Mouse (Mus musculus) heart, embryonic 13.5 days (tissue): Measurements from ENCODE around the gene Cnpy2. TPM values are rescaled to one million over a fixed set of nuclear protein-coding genes. Genes with fewer than 3 reads are reported as not detected.
"Not testable (repeated sequence)": the region's sequence is repeated elsewhere in the genome, so short reads cannot be mapped to it uniquely, and the experiment has no call there.

ENCODE experiments used
- ATAC-seq: fragments of 200-750 bp; cut with Nextera tagmentation; 2 replicates; pipeline ENCODE4 v1.8.0; 2017; ENCODE audit warnings: moderate TSS enrichment; ENCODE audit not compliant: insufficient number of reproducible peaks, low FRiP score, low TSS enrichment; ENCODE audit errors: extremely low read depth
- H3K27ac ChIP-seq: fragments of 300-500 bp; sonication (generic); replicated peaks from 2 replicates; pipeline ENCODE4 v1.5.1; 2015; ENCODE audit warnings: moderate library complexity, mild to moderate bottlenecking, inconsistent platforms
- H3K27me3 ChIP-seq: fragments of 300-500 bp; sonication (generic); replicated peaks from 2 replicates; pipeline ENCODE4 v1.6.1; 2015; ENCODE audit warnings: mild to moderate bottlenecking, inconsistent platforms
- H3K36me3 ChIP-seq: fragments of 300-500 bp; sonication (generic); 2 replicates; pipeline ENCODE4 v1.6.1; 2015; ENCODE audit warnings: mild to moderate bottlenecking, inconsistent platforms
- H3K4me1 ChIP-seq: fragments of 300-500 bp; sonication (generic); 2 replicates; pipeline ENCODE4 v1.6.1; 2015; ENCODE audit warnings: inconsistent platforms
- H3K4me2 ChIP-seq: fragments of 300-500 bp; sonication (generic); 2 replicates; pipeline ENCODE4 v1.6.1; 2015; ENCODE audit warnings: inconsistent platforms, mild to moderate bottlenecking, moderate library complexity
- H3K4me3 ChIP-seq: fragments of 300-500 bp; sonication (generic); 2 replicates; pipeline ENCODE4 v1.5.1; 2015; ENCODE audit warnings: moderate library complexity, mild to moderate bottlenecking, inconsistent platforms
- H3K9ac ChIP-seq: fragments of 300-500 bp; sonication (generic); 2 replicates; pipeline ENCODE4 v1.6.1; 2015; ENCODE audit warnings: inconsistent platforms, mild to moderate bottlenecking, moderate library complexity
- H3K9me3 ChIP-seq: fragments of 300-500 bp; sonication (generic); 2 replicates; pipeline ENCODE4 v1.6.1; 2016; ENCODE audit warnings: inconsistent platforms
- WGBS: fragments of 180-500 bp; shearing (Covaris S2); methylation state at CpG from one replicate; pipeline ENCODE4 v1.1.7; 2015; ENCODE audit warnings: mixed read lengths; 5-methylcytosine and 5-hydroxymethylcytosine counted together
- polyA plus RNA-seq: library from polyadenylated mRNA; unstranded; fragments of >200 nt; fragmentation: Nextera tagmentation; extraction: Ambion mirVana; gene quantifications from 2 replicates; pipeline ENCODE4 v1.2.1, GENCODE M21; 2015

The Cnpy2 gene
- polyA plus RNA-seq, 1 experiment from 2014 or later: 193 TPM

DNA sequence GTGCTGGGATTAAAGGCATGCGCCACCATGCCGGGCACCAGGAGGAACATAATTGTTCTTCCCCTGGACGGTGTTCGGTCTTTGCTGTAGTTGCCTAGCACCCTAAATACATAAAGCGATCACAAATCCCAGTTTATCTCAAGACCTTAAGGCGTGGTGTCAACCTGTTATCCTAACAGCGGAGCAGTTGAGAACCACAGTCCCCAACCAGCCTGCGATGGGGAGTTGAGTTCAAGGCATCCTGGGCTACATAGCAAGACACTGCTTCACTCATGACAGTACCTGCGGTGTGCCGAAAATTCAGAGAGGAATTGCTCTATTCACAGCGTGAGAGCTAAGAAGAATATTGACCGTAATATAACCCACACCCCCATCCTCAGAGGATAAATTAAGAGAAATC lies 618 bp upstream of the Cnpy2 start:
- peak overlapping the region; percentile 96 for H3K9ac ChIP-seq
- peak overlapping the region; percentile 91 for H3K4me2 ChIP-seq
- peaks cover 69% of the 10 kb centered on the region for H3K36me3 ChIP-seq
- H3K4me1 ChIP-seq: peaks cover 30% of the 10 kb centered on the region
- H3K27ac ChIP-seq: peak overlapping the region; percentile 33
- WGBS: 49% methylated on average over 12 of the region's 12 CpGs
- no peak for ATAC-seq
- H3K4me3 ChIP-seq: peak overlapping the region; percentile 72
- no peaks in the 10 kb centered on the region for H3K27me3 ChIP-seq
- H3K9me3 ChIP-seq: no peaks in the 10 kb centered on the region

DNA sequence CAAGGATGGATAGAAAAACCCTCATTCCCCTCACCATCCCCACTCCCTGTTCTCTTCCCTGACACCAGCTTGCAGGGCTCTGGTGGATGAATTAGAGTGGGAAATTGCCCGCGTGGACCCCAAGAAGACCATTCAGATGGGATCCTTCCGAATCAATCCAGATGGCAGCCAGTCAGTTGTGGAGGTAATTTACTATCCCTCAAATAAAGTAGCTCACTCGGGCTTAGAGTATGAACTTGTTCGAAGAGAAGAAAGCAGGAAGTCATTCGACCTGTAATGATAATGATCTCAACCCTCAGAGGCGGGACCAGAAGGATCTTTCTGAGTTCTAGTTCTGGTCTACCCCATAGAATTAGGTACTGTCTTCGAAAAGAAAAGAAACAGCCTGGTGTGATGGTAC lies 1.3 kb downstream of the Cnpy2 start:
- no peak for ATAC-seq
- H3K4me3 ChIP-seq: peak overlapping the region; percentile 72
- WGBS: 72% methylated on average over 8 of the region's 8 CpGs
- H3K9ac ChIP-seq: peak overlapping the region; percentile 96
- H3K4me2 ChIP-seq: peak overlapping the region; percentile 91
- H3K27me3 ChIP-seq: no peaks in the 10 kb centered on the region
- H3K9me3 ChIP-seq: no peaks in the 10 kb centered on the region
- peaks cover 69% of the 10 kb centered on the region for H3K36me3 ChIP-seq
- peaks cover 30% of the 10 kb centered on the region for H3K4me1 ChIP-seq
- peak overlapping the region; percentile 86 for H3K27ac ChIP-seq

DNA sequence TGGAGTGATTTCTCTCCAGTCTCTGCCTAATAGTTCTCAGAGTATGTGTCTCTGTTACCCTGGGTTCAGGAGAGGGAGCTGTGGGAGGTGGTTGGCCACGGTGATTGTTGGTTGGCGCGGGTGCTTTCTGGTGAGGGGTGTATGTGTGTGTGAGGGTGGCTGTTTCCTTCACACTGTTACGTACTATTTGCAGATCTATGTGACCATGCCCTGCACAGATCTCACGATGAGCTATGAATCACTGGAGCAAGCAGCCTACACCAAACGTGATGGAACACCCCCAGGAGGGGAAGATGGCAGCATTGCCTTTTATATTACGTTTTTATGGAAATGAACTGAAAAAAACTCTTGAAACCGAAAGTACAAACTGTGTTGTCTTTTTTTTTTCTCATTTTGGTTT lies 4.6 kb downstream of the Cnpy2 start:
- Histone ChIP-seq H3K36me3 (peaks cover 52% of the 10 kb centered on the region), H3K27ac (no peak overlapping the region), H3K9me3 (no peaks in the 10 kb centered on the region), H3K9ac (no peak overlapping the region), H3K4me1 (peaks cover 15% of the 10 kb centered on the region), H3K27me3 (no peaks in the 10 kb centered on the region), H3K4me2 (no peak overlapping the region), H3K4me3 (no peak overlapping the region)
- WGBS: 93% methylated on average over 8 of the region's 8 CpGs
- ATAC-seq: no peak

DNA sequence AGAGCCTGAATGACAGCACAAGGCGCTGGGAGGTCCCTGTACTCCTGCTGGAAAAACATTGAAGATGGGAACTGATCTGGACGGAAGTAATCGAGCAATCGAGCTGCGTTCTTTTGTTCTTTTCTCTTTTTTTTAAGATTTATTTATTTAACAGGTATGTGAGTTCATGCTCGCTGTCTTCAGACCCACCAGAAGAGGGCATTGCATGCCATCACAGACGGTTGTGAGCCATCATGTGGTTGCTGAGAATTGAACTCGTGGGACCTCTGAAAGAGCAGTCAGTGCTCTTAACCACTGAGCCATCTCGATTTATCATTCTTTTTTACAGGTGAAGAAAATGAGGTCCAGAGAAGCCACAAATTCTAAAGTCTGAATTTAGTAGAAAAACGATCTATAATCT lies 5.4 kb downstream of the Cnpy2 start:
- Histone ChIP-seq H3K4me1 (peaks cover 15% of the 10 kb centered on the region), H3K9me3 (no peaks in the 10 kb centered on the region), H3K27ac (no peak overlapping the region), H3K9ac (no peak overlapping the region), H3K4me2 (no peak overlapping the region), H3K36me3 (peaks cover 52% of the 10 kb centered on the region), H3K27me3 (no peaks in the 10 kb centered on the region), H3K4me3 (no peak overlapping the region)
- ATAC-seq: no peak
- WGBS: 88% methylated on average over 10 of the region's 10 CpGs

DNA sequence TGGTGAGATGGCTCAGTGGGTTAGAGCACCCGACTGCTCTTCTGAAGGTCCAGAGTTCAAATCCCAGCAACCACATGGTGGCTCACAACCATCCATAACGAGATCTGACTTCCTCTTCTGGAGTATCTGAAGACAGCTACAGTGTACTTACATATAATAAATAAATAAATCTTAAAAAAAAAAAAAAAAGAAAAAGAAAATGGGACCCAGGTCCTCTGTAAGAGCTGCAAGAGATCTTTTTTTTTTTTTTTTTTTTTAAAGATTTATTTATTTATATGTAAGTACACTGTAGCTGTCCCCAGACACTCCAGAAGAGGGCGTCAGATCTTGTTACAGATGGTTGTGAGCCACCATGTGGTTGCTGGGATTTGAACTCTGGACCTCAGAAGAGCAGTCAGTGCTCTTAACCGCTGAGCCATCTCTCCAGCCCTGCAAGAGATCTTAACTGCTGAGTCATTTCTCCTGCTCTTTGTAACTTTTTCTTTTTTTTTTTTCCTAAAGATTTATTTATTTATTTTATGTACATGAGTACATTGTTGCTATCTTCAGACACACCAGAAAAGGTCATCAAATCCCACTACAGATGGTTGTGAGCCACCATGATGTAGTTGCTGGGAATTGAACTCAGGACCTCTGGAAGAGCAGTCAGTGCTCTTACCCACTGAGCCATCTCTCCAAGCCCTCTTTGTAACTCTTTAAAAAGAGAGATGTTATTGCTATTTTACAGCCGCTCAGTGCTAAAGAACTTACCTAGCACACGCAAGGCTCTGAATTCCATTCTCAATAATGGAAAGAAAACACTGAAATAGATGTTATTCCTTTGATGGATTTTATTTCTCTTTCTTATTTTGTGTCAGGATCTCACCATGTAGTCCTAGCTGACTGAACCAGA lies 10.3 kb downstream of the Cnpy2 start:
- 75% methylated on average over 6 of the region's 6 CpGs for WGBS
- H3K27ac ChIP-seq, H3K9me3 ChIP-seq, H3K27me3 ChIP-seq, H3K4me2 ChIP-seq, H3K9ac ChIP-seq, ATAC-seq, H3K4me3 ChIP-seq: not testable (repeated sequence)
- Histone ChIP-seq H3K36me3 (peaks cover 18% of the 10 kb centered on the region), H3K4me1 (peaks cover 16% of the 10 kb centered on the region)

DNA sequence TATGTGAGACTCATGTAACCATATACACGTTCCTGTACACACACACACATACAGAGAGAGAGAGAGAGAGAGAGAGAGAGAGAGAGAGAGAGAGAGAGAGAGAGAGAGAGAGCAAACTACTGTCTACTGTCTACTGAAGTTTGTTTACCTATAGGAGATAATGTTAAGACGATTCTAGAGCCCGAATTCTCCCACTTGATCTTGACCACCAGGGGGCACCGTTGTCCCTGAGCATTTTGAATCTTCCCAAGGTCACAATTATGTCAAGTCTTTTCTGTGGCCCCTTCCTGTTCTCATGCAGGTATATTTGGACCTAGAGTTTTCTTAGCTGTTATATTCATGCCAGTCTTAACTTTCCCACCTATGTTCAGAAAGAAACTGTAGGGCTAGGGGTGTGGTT lies 13.3 kb downstream of the Cnpy2 start:
- peak overlapping the region; percentile 98 for H3K27ac ChIP-seq
- no peak overlapping the region for H3K4me3 ChIP-seq
- H3K9ac ChIP-seq: no peak overlapping the region
- WGBS: under 1% methylated on average over 4 of the region's 4 CpGs
- no peak overlapping the region for H3K4me2 ChIP-seq
- H3K9me3 ChIP-seq: no peaks in the 10 kb centered on the region
- no peak for ATAC-seq
- no peaks in the 10 kb centered on the region for H3K27me3 ChIP-seq
- H3K4me1 ChIP-seq: peaks cover 40% of the 10 kb centered on the region
- peaks cover 12% of the 10 kb centered on the region; the same call in 1 of the 2 replicates for H3K36me3 ChIP-seq

DNA sequence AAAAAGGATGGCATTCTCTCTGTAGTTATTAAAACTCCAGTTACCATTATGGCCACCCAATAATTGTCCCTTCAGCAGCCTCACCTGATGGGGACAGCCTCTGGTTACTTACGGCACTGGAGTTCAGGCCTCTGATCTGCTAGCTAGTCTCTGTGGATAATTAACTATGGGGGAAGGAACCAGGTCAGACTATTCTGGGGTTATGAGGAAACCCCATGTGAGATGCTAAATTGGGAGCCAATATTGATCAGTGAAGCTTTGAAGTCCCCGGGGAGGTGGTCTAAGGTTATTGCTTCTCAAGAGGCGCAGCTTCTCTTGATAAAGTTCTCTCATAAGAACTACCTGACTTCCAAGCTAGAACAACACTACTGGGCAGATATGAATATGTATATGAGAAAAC lies 13.9 kb downstream of the Cnpy2 start:
- peaks cover 46% of the 10 kb centered on the region for H3K4me1 ChIP-seq
- H3K27ac ChIP-seq: peak overlapping the region; percentile 98
- H3K4me3 ChIP-seq: no peak overlapping the region
- no peak for ATAC-seq
- no peaks in the 10 kb centered on the region for H3K9me3 ChIP-seq
- peak overlapping the region; percentile 83; the same call in 1 of the 2 replicates for H3K4me2 ChIP-seq
- H3K36me3 ChIP-seq: peaks cover 17% of the 10 kb centered on the region; the same call in 1 of the 2 replicates
- 88% methylated on average over 3 of the region's 3 CpGs for WGBS
- no peak overlapping the region for H3K9ac ChIP-seq
- no peaks in the 10 kb centered on the region for H3K27me3 ChIP-seq

DNA sequence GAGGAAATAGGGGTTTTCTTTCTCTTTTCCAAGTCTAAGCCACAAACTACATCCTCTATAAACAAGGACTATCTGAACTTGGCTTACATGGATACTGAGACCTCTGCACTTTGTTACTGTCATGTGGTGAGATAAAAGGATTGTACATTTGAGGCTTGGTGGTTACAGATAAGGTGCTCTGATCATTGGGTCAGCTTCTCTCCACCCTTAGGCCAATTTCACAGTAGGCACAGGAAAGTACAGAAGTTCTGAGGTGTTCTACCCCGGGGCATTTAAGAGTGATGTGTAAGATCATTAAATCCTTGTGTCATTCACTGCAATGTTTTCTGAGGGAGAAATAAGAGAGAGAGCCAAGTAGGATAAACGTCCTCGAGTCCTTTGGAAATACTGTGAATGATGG lies 14.3 kb downstream of the Cnpy2 start:
- H3K27ac ChIP-seq: peak overlapping the region; percentile 98
- peak overlapping the region; percentile 71 for H3K4me3 ChIP-seq
- H3K4me1 ChIP-seq: peaks cover 50% of the 10 kb centered on the region
- no peak for ATAC-seq
- peak overlapping the region; percentile 83 for H3K4me2 ChIP-seq
- H3K9ac ChIP-seq: peak overlapping the region; percentile 82
- 73% methylated on average over 3 of the region's 3 CpGs for WGBS
- no peaks in the 10 kb centered on the region for H3K27me3 ChIP-seq
- H3K36me3 ChIP-seq: peaks cover 18% of the 10 kb centered on the region; the same call in 1 of the 2 replicates
- no peaks in the 10 kb centered on the region for H3K9me3 ChIP-seq

DNA sequence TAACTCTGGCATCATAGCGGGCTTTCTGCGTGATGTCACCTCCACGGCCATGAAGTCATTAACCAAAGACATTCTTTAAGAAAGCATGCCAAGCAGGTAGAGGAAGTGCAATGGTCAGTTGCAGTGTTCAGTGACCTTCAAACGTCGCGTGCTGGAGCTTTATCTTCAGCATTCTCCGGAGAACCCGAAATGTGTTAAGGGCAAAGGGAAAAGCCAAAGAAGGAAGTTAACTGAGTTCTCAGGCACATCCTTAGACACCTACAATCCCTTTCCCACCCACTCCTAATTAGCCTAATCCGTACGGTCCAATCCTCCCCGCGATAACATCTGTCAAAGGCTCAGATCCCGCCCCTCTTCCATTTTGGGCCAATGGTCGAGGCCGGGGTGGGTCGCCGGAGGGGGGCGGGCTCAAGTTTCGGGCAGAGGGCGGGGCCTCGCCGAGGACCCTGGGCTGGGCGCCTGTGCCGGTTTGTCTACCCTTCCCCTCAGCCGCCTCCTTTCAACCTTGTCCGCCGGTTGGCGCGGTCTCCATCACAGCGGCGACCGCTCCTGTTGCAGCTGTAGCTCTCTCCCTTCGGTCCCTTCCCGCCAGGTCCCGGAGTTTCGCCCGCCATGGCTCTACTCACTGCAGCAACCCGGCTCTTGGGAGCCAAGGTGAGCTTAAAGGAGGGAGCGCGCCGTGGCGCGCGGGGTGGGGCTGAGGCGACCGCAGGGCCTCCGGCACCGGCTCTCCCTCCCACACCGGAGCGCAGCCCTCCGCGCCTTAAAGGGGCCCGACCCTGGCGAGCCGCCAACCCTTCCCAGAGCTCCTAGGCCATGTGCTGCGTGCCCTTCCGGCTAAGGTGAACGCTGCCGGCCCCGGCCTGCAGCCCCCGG lies 15.3 kb downstream of the Cnpy2 start, which contains the start of gene Cs:
Gene Cs, plus strand, starts transcription at position 429 of the 876 bp plus-strand sequence.
- H3K4me3 ChIP-seq: peak within 1 kb of the TSS; percentile 71
- H3K9me3 ChIP-seq: no peaks in the 10 kb centered on the region
- WGBS: under 1% methylated on average over 61 of the region's 61 CpGs
- peaks cover 58% of the 10 kb centered on the region for H3K4me1 ChIP-seq
- H3K4me2 ChIP-seq: peak within 1 kb of the TSS; percentile 83
- ATAC-seq: peak; percentile 97
- peak within 1 kb of the TSS; percentile 96 for H3K9ac ChIP-seq
- H3K27me3 ChIP-seq: no peaks in the 10 kb centered on the region
- peaks cover 18% of the 10 kb centered on the region; the same call in 1 of the 2 replicates for H3K36me3 ChIP-seq
- peak within 1 kb of the TSS; percentile 98 for H3K27ac ChIP-seq

DNA sequence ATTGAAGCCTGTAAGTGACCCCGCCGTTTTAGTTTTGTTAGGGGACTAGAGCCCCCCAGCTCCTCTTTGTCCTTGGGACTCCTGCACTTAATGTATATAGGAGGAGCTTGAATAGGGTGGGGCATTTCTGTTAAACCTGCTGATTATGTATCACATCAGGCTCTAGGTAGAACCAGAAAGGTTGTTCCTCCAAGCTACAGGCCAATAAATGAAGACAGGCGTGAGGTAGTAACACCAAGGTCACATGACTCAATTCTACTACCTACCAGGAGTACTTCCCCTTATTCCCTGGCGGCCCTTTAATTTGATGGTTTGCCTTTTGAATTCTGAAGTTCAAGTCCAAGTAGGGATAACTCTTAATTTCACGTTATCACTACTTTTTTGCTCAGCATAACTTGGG lies 16.2 kb downstream of the Cnpy2 start:
- H3K4me2 ChIP-seq: peak overlapping the region; percentile 83
- no peaks in the 10 kb centered on the region for H3K27me3 ChIP-seq
- peaks cover 66% of the 10 kb centered on the region for H3K4me1 ChIP-seq
- H3K36me3 ChIP-seq: peaks cover 18% of the 10 kb centered on the region; the same call in 1 of the 2 replicates
- no peaks in the 10 kb centered on the region for H3K9me3 ChIP-seq
- H3K9ac ChIP-seq: peak overlapping the region; percentile 96
- H3K27ac ChIP-seq: peak overlapping the region; percentile 98
- peak overlapping the region; percentile 71 for H3K4me3 ChIP-seq
- WGBS: 13% methylated on average over 5 of the region's 5 CpGs
- no peak for ATAC-seq

DNA sequence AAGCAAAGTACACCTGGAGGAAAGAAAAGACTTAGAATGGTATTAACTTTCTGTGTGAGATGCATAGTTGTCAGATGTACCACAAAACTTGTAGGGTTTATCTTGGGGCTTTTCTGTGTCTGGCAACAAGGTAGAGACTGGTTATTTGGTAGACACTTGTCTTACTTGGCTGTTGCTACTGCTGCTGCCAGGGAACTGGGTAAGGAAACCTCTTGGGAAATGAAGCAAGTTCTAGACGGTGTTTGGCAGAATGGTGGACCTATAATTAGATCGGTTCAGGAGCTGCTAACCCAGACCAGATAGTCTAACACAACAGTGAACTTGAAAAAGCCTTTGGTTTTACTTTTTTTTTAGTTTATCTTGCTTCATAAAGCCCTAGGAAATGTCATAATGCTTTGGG lies 16.7 kb downstream of the Cnpy2 start:
- Histone ChIP-seq H3K4me2 (peak overlapping the region; percentile 83), H3K4me1 (peaks cover 71% of the 10 kb centered on the region), H3K4me3 (peak overlapping the region; percentile 71), H3K36me3 (peaks cover 18% of the 10 kb centered on the region; the same call in 1 of the 2 replicates), H3K9ac (peak overlapping the region; percentile 96), H3K9me3 (no peaks in the 10 kb centered on the region), H3K27ac (peak overlapping the region; percentile 98), H3K27me3 (no peaks in the 10 kb centered on the region)
- ATAC-seq: no peak
- WGBS: 33% methylated on average over 2 of the region's 2 CpGs
